Mouse (Mus musculus): ENCODE measurements around the gene Klhdc7b. TPM values are rescaled to one million over a fixed set of nuclear protein-coding genes. Genes with fewer than 3 reads are reported as not detected.

Klhdc7b gene
- polyA plus RNA-seq, 1 experiment from 2014 or later: not detected

DNA sequence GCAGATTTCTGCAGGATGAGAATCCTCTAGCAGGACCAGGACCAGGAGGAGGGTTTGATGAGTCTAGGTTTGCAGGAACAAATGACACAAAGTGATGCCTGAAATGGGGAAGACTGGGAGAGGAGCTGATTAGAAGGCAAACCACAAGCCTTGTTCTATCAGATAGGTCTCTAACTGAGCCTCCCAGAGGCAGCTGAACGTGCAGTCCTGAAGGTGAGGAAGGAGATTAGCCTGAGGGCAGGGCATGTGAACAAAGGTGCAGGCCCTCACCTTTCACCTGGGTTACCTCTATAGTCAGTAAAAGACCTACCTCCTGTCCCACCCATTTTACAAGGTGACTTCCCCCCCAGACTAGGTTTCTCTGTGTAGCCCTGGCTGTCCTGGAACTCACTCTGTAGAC is 15.0 kb downstream of the Klhdc7b start:
- no peaks in the 10 kb centered on the region for H3K27me3 ChIP-seq (ENCODE audit: control insufficient read depth, insufficient read depth, low read length)
- no peak overlapping the region for H3K9ac ChIP-seq (ENCODE audit: low read depth, low read length)
- H3K4me1 ChIP-seq (replicated peaks; ENCODE audit: control insufficient read depth, insufficient read depth, low read length): no peaks in the 10 kb centered on the region
- ATAC-seq (ENCODE audit: low FRiP score) (no peak), DNase-seq (ENCODE audit: low spot score) (no peak)
- H3K4me2 ChIP-seq (replicated peaks; ENCODE audit: low read depth, low read length): no peak overlapping the region
- WGBS: 75% methylated on average over 1 of the region's 1 CpGs
- no peaks in the 10 kb centered on the region for H3K36me3 ChIP-seq (ENCODE audit: control insufficient read depth, insufficient read depth, low read length)
- no peak overlapping the region for H3K4me3 ChIP-seq (ENCODE audit: low read depth, low read length)
- H3K9me3 ChIP-seq (ENCODE audit: control insufficient read depth, low read length): no peaks in the 10 kb centered on the region
- no peak overlapping the region for H3K27ac ChIP-seq (ENCODE audit: low read depth, low read length)

DNA sequence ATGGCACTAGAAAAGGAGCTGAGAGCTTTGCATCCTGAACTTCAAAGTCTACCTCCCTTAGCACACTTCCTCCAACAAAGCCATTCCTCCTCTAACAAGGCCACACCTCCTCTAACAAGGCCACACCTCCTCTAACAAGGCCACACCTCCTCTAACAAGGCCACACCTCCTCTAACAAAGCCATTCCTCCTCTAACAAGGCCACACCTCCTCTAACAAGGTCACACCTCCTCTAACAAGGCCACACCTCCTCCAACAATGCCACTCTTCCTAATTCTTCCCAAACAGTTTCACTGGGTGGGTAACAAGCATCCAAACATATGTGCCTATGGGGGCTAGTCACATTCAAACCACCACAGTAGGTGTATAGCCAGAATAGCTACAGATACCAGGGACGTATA is 17.8 kb downstream of the Klhdc7b start:
- no peaks in the 10 kb centered on the region for H3K36me3 ChIP-seq (ENCODE audit: control insufficient read depth, insufficient read depth, low read length)
- no peak overlapping the region for H3K27ac ChIP-seq (ENCODE audit: low read depth, low read length)
- H3K9me3 ChIP-seq (ENCODE audit: control insufficient read depth, low read length): no peaks in the 10 kb centered on the region; the same call in 1 of the 2 replicates
- no peak for DNase-seq (ENCODE audit: low spot score)
- WGBS: 92% methylated on average over 1 of the region's 1 CpGs
- no peak overlapping the region for H3K4me3 ChIP-seq (ENCODE audit: low read depth, low read length)
- H3K4me1 ChIP-seq (replicated peaks; ENCODE audit: control insufficient read depth, insufficient read depth, low read length): no peaks in the 10 kb centered on the region
- H3K9ac ChIP-seq (ENCODE audit: low read depth, low read length): no peak overlapping the region
- H3K27me3 ChIP-seq (ENCODE audit: control insufficient read depth, insufficient read depth, low read length): no peaks in the 10 kb centered on the region
- H3K4me2 ChIP-seq (replicated peaks; ENCODE audit: low read depth, low read length): no peak overlapping the region
- no peak for ATAC-seq (ENCODE audit: low FRiP score)

DNA sequence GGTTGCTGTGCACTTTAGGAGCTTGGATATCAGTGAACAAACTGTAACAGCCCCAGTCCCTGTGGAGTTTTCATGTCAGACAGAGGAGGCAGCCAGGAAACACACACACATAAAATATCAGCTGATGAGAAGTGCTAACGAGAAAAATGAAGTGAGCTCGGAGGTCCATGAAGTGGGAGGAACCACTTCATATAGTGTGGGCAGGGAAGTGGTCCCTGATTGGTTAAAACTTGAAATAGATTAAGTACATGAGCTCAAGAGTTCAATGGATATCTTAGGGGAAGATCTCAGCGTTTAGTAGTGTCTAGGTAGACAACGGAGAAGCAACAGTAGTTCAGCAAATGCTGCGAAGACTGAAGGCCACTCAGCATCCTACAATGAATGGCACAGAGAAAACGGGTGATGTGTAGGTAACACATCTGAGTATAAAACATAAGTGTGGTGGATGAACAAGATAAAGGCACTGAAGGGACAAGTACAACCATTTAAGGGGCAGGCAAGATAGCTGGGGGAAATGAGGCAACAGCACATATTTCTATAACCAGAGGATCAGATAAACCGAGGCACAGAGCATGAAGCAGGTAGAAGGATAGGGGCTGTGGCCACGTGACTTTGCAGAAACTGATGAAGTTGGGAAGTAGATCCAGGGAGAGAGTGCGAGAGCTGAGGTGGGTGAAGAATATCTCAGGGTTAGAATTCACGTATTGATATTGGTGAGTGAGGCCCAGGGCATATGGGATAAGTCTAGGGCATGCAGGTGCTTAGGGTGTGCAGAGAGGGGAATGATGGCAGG is 20.3 kb downstream of the Klhdc7b start:
- Histone ChIP-seq H3K36me3 (ENCODE audit: control insufficient read depth, insufficient read depth, low read length) (no peaks in the 10 kb centered on the region), H3K27me3 (ENCODE audit: control insufficient read depth, insufficient read depth, low read length) (no peaks in the 10 kb centered on the region), H3K4me2 (replicated peaks; ENCODE audit: low read depth, low read length) (no peak overlapping the region), H3K27ac (ENCODE audit: low read depth, low read length) (no peak overlapping the region), H3K9me3 (ENCODE audit: control insufficient read depth, low read length) (no peaks in the 10 kb centered on the region; the same call in 1 of the 2 replicates), H3K4me3 (ENCODE audit: low read depth, low read length) (no peak overlapping the region), H3K4me1 (replicated peaks; ENCODE audit: control insufficient read depth, insufficient read depth, low read length) (no peaks in the 10 kb centered on the region), H3K9ac (ENCODE audit: low read depth, low read length) (no peak overlapping the region)
- 92% methylated on average over 10 of the region's 10 CpGs for WGBS
- no peak for DNase-seq (ENCODE audit: low spot score)
- ATAC-seq (ENCODE audit: low FRiP score): no peak

DNA sequence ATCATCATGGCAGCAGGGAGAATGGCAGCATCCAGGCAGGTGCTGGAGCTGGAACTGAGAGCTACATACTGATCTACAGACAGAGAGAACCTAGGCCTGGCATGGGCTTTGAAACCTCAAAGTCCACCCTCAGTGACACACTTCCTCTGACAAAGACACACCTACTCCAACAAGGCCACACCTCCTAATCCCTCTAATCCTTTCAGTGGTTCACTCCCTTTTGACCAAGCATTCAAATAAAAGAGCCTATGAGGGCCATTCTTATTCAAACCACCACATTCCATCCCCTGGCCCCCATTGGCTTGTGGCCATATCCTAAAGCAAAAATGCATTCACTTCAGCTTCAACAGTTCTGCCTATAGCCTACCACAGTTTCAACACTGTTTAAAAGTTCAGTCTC is 22.0 kb downstream of the Klhdc7b start:
- H3K4me1 ChIP-seq (replicated peaks; ENCODE audit: control insufficient read depth, insufficient read depth, low read length): no peaks in the 10 kb centered on the region
- DNase-seq (ENCODE audit: low spot score) (no peak), ATAC-seq (ENCODE audit: low FRiP score) (no peak)
- no peak overlapping the region for H3K27ac ChIP-seq (ENCODE audit: low read depth, low read length)
- no peaks in the 10 kb centered on the region; the same call in 1 of the 2 replicates for H3K9me3 ChIP-seq (ENCODE audit: control insufficient read depth, low read length)
- H3K4me3 ChIP-seq (ENCODE audit: low read depth, low read length): no peak overlapping the region
- no peak overlapping the region for H3K4me2 ChIP-seq (replicated peaks; ENCODE audit: low read depth, low read length)
- H3K36me3 ChIP-seq (ENCODE audit: control insufficient read depth, insufficient read depth, low read length): no peaks in the 10 kb centered on the region
- no peaks in the 10 kb centered on the region for H3K27me3 ChIP-seq (ENCODE audit: control insufficient read depth, insufficient read depth, low read length)
- H3K9ac ChIP-seq (ENCODE audit: low read depth, low read length): no peak overlapping the region

DNA sequence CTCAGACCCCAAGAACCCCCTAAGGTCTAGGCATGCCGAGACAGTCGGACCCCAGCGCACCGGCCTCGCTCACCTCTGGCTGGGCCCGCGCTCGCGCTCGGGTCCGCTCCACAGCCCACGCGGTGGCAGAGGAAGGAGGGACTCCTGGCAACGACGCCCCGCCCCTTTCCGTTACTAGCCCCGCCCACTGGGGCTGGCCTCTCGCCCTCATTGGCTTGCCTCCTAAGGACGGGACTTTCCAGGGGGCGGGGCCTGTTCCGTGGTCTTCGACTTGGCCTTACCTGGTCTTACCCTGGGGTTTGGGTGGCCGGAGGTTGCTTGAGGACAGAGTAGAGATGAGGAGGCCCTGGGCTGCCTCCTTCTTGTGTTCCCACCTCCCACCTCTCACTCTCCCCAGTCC is 25.4 kb downstream of the Klhdc7b start, which contains the start of gene Syce3:
Gene Syce3, minus strand, starts transcription at position 386 of the 400 bp plus-strand sequence.
- Histone ChIP-seq H3K9me3 (ENCODE audit: control insufficient read depth, low read length) (no peaks in the 10 kb centered on the region; the same call in 1 of the 2 replicates), H3K27ac (ENCODE audit: low read depth, low read length) (no peak within 1 kb of the TSS), H3K27me3 (ENCODE audit: control insufficient read depth, insufficient read depth, low read length) (no peaks in the 10 kb centered on the region), H3K36me3 (ENCODE audit: control insufficient read depth, insufficient read depth, low read length) (no peaks in the 10 kb centered on the region), H3K4me2 (replicated peaks; ENCODE audit: low read depth, low read length) (no peak within 1 kb of the TSS), H3K4me3 (ENCODE audit: low read depth, low read length) (no peak within 1 kb of the TSS), H3K4me1 (replicated peaks; ENCODE audit: control insufficient read depth, insufficient read depth, low read length) (no peaks in the 10 kb centered on the region), H3K9ac (ENCODE audit: low read depth, low read length) (no peak within 1 kb of the TSS)
- no peak for ATAC-seq (ENCODE audit: low FRiP score)
- WGBS: 82% methylated on average over 22 of the region's 24 CpGs
- no peak for DNase-seq (ENCODE audit: low spot score)

DNA sequence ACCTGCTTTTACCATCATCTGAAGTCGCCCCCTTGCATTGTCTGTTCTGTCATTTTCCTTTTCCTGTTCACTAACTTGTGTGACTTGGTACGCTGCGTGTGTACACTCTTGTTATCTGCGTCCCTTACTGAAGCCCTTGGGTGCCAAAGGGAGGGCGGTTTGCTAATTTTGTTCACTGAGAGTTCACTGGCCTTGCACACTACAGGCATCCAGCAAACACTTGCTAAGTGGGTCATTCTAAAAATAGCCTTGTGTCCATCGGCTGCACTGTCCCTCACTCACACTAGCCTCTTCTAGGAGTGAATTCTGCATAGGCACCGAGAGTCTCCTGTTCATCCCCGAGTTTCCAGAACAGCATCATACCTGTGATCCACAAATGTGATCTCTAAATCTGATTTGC is 30.6 kb downstream of the Klhdc7b start:
- H3K9ac ChIP-seq (ENCODE audit: low read depth, low read length): no peak overlapping the region
- DNase-seq (ENCODE audit: low spot score) (no peak), ATAC-seq (ENCODE audit: low FRiP score) (no peak)
- H3K4me1 ChIP-seq (replicated peaks; ENCODE audit: control insufficient read depth, insufficient read depth, low read length): no peaks in the 10 kb centered on the region
- no peaks in the 10 kb centered on the region for H3K27me3 ChIP-seq (ENCODE audit: control insufficient read depth, insufficient read depth, low read length)
- no peak overlapping the region for H3K4me3 ChIP-seq (ENCODE audit: low read depth, low read length)
- H3K36me3 ChIP-seq (ENCODE audit: control insufficient read depth, insufficient read depth, low read length): no peaks in the 10 kb centered on the region
- H3K27ac ChIP-seq (ENCODE audit: low read depth, low read length): no peak overlapping the region
- H3K9me3 ChIP-seq (ENCODE audit: control insufficient read depth, low read length): no peaks in the 10 kb centered on the region
- 86% methylated on average over 8 of the region's 8 CpGs for WGBS
- no peak overlapping the region for H3K4me2 ChIP-seq (replicated peaks; ENCODE audit: low read depth, low read length)

DNA sequence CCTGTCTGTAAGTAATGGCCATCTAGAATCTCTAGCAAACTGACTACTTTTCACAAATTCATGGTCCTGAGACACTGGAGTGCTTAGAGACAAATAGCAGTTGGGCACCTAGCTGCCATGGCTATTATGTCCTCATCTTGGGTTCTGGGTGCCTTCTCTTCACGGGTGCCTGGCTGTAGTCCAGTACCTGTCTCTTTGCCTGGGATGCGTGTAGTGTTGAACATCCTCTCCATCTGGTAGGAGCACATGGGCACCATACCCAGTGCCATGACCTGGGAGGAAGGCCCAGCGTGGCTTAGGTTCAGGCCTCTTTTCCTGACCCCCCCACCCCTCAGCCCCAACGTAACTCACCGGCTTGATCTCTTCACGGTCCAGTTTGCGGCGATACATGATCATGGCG is 37.2 kb downstream of the Klhdc7b start:
- H3K27ac ChIP-seq (ENCODE audit: low read depth, low read length): no peak overlapping the region
- H3K4me3 ChIP-seq (ENCODE audit: low read depth, low read length): no peak overlapping the region

DNA sequence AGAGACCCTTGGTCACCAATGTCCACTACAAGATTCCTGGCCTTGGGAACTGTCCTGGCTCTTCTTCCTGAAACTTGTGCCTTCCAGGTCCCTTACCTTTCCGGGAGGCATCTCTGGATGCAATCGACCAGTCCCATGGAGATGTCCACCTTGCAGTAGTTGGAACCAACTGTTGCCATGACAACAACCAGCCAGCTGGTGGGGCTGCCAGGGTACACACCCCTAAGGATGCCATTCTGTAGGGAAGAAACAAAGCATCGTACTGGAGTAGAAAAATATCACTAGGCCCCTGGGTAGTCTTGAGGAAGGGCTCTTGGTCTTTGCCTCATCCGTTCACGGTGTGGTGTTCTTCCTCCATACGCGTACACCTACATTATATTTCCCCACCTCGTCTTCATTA is 39.9 kb downstream of the Klhdc7b start:
- no peaks in the 10 kb centered on the region for H3K27me3 ChIP-seq (ENCODE audit: control insufficient read depth, insufficient read depth, low read length)
- DNase-seq (ENCODE audit: low spot score): no peak
- no peak overlapping the region for H3K4me3 ChIP-seq (ENCODE audit: low read depth, low read length)
- H3K4me1 ChIP-seq (replicated peaks; ENCODE audit: control insufficient read depth, insufficient read depth, low read length): no peaks in the 10 kb centered on the region
- H3K27ac ChIP-seq (ENCODE audit: low read depth, low read length): no peak overlapping the region
- H3K36me3 ChIP-seq (ENCODE audit: control insufficient read depth, insufficient read depth, low read length): peaks cover 8% of the 10 kb centered on the region; the same call in 1 of the 2 replicates
- no peak overlapping the region for H3K9ac ChIP-seq (ENCODE audit: low read depth, low read length)
- no peaks in the 10 kb centered on the region for H3K9me3 ChIP-seq (ENCODE audit: control insufficient read depth, low read length)
- 78% methylated on average over 8 of the region's 8 CpGs for WGBS
- no peak overlapping the region for H3K4me2 ChIP-seq (replicated peaks; ENCODE audit: low read depth, low read length)
- no peak for ATAC-seq (ENCODE audit: low FRiP score)

More for the DNA sequence above, 37.2 kb downstream of the Klhdc7b start:
- Histone ChIP-seq H3K4me1 (replicated peaks; ENCODE audit: control insufficient read depth, insufficient read depth, low read length) (no peaks in the 10 kb centered on the region), H3K9ac (ENCODE audit: low read depth, low read length) (no peak overlapping the region), H3K4me2 (replicated peaks; ENCODE audit: low read depth, low read length) (no peak overlapping the region), H3K36me3 (ENCODE audit: control insufficient read depth, insufficient read depth, low read length) (peaks cover 5% of the 10 kb centered on the region; the same call in 1 of the 2 replicates), H3K9me3 (ENCODE audit: control insufficient read depth, low read length) (no peaks in the 10 kb centered on the region), H3K27me3 (ENCODE audit: control insufficient read depth, insufficient read depth, low read length) (no peaks in the 10 kb centered on the region)
- ATAC-seq (ENCODE audit: low FRiP score): no peak
- no peak for DNase-seq (ENCODE audit: low spot score)
- 94% methylated on average over 9 of the region's 9 CpGs for WGBS

DNA sequence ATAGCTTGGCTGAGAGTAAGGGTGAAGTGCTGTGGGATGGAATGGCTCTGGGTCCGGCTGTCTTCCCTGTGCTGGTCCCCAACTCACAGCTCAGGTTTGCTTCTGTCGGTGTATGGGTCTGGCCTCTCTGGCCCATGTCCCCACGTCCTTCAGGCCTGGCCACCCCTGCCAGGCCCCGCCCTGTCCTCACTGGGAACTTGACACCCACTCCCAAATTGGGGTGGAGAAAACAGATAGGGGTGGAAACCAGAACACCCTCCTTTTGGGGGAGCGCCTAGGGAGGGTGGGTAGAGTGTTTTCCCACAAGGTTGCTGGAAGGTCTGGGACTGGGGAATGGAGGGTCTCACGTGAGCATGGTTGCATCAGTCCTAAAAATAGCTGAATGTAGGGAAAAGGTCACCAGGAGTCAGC is 41.0 kb downstream of the Klhdc7b start, which contains the start of gene Cpt1b:
Gene Cpt1b, minus strand, starts transcription at position 153 of the 411 bp plus-strand sequence.
- H3K4me2 ChIP-seq (replicated peaks; ENCODE audit: low read depth, low read length): no peak within 1 kb of the TSS
- peaks cover 7% of the 10 kb centered on the region; the same call in 1 of the 2 replicates for H3K36me3 ChIP-seq (ENCODE audit: control insufficient read depth, insufficient read depth, low read length)
- H3K4me3 ChIP-seq (ENCODE audit: low read depth, low read length): no peak within 1 kb of the TSS
- DNase-seq (ENCODE audit: low spot score) (no peak), ATAC-seq (ENCODE audit: low FRiP score) (no peak)
- H3K4me1 ChIP-seq (replicated peaks; ENCODE audit: control insufficient read depth, insufficient read depth, low read length): no peaks in the 10 kb centered on the region; the same call in 1 of the 2 replicates
- H3K9ac ChIP-seq (ENCODE audit: low read depth, low read length): no peak within 1 kb of the TSS
- H3K27me3 ChIP-seq (ENCODE audit: control insufficient read depth, insufficient read depth, low read length): no peaks in the 10 kb centered on the region
- H3K27ac ChIP-seq (ENCODE audit: low read depth, low read length): no peak within 1 kb of the TSS
- H3K9me3 ChIP-seq (ENCODE audit: control insufficient read depth, low read length): no peaks in the 10 kb centered on the region
- WGBS: 23% methylated on average over 6 of the region's 6 CpGs
